Mouse (Mus musculus): ENCODE measurements around the gene Magohb. TPM values are rescaled to one million over a fixed set of nuclear protein-coding genes. Genes with fewer than 3 reads are reported as not detected.

Gene Magohb
- 47.7 and 48.1 TPM in 2 replicates for polyA plus RNA-seq (2016; fragmentation: Nextera tagmentation; extraction: Ambion mirVana)

- peak within 1 kb of the TSS; percentile 82 for H3K9ac ChIP-seq
- H3K27me3 ChIP-seq (replicated peaks) = no peaks in the 10 kb centered on the region; the same call in 1 of the 2 replicates
- peak within 1 kb of the TSS; percentile 69 for H3K4me3 ChIP-seq
- H3K4me1 ChIP-seq (replicated peaks) = peaks cover 8% of the 10 kb centered on the region
- 0 out of 2 replicates have a peak within 1 kb of the TSS, but pooled peaks have one; percentile 26 for H3K27ac ChIP-seq (ENCODE audit: poor library complexity, severe bottlenecking)
- H3K4me2 ChIP-seq = peak within 1 kb of the TSS; percentile 76
- no peaks in the 10 kb centered on the region for H3K9me3 ChIP-seq (replicated peaks)
- ATAC-seq (ENCODE audit: insufficient number of reproducible peaks, low FRiP score) = peak; percentile 89
- 2% methylated on average over 49 of the region's 51 CpGs for WGBS
- H3K36me3 ChIP-seq = peaks cover 2% of the 10 kb centered on the region; the same call in 1 of the 2 replicates
These were observed at the start of gene Magohb for GRCm38 (mm10) chr6:131292991-131293788. TSS of gene Magohb (minus strand) at chr6:131293244.

GRCm38 (mm10) chr6:131340082-131340481 is 47.0 kb upstream of the Magohb start:
- Histone ChIP-seq H3K4me1 (replicated peaks) (no peaks in the 10 kb centered on the region), H3K4me3 (no peak overlapping the region), H3K4me2 (no peak overlapping the region), H3K27me3 (replicated peaks) (no peaks in the 10 kb centered on the region), H3K9ac (no peak overlapping the region), H3K9me3 (replicated peaks) (no peaks in the 10 kb centered on the region), H3K27ac (ENCODE audit: poor library complexity, severe bottlenecking) (no peak overlapping the region), H3K36me3 (no peaks in the 10 kb centered on the region)
- 49% methylated on average over 3 of the region's 3 CpGs for WGBS
- no peak for ATAC-seq (ENCODE audit: insufficient number of reproducible peaks, low FRiP score)

GRCm38 (mm10) chr6:131339309-131339708 is 46.3 kb upstream of the Magohb start:
- Histone ChIP-seq H3K9ac (no peak overlapping the region), H3K36me3 (no peaks in the 10 kb centered on the region), H3K27ac (ENCODE audit: poor library complexity, severe bottlenecking) (no peak overlapping the region), H3K4me1 (replicated peaks) (no peaks in the 10 kb centered on the region), H3K4me2 (no peak overlapping the region), H3K4me3 (no peak overlapping the region), H3K27me3 (replicated peaks) (no peaks in the 10 kb centered on the region), H3K9me3 (replicated peaks) (no peaks in the 10 kb centered on the region)
- WGBS = 71% methylated on average over 3 of the region's 3 CpGs
- no peak for ATAC-seq (ENCODE audit: insufficient number of reproducible peaks, low FRiP score)

- H3K36me3 ChIP-seq = no peaks in the 10 kb centered on the region
- H3K9ac ChIP-seq = no peak overlapping the region
- H3K9me3 ChIP-seq (replicated peaks) = no peaks in the 10 kb centered on the region
- H3K27me3 ChIP-seq (replicated peaks) = no peaks in the 10 kb centered on the region
- no peak overlapping the region for H3K4me3 ChIP-seq
- WGBS = 62% methylated on average over 1 of the region's 1 CpGs
- ATAC-seq (ENCODE audit: insufficient number of reproducible peaks, low FRiP score) = no peak
- no peak overlapping the region for H3K4me2 ChIP-seq
- H3K27ac ChIP-seq (ENCODE audit: poor library complexity, severe bottlenecking) = no peak overlapping the region
- no peaks in the 10 kb centered on the region for H3K4me1 ChIP-seq (replicated peaks)
These were observed 45.7 kb upstream of the Magohb start for GRCm38 (mm10) chr6:131338787-131339186.

- Histone ChIP-seq H3K27me3 (replicated peaks) (no peaks in the 10 kb centered on the region), H3K9ac (no peak overlapping the region), H3K4me3 (no peak overlapping the region), H3K36me3 (no peaks in the 10 kb centered on the region), H3K27ac (ENCODE audit: poor library complexity, severe bottlenecking) (no peak overlapping the region), H3K4me1 (replicated peaks) (no peaks in the 10 kb centered on the region), H3K9me3 (replicated peaks) (no peaks in the 10 kb centered on the region), H3K4me2 (no peak overlapping the region)
- WGBS = 67% methylated on average over 2 of the region's 2 CpGs
- no peak for ATAC-seq (ENCODE audit: insufficient number of reproducible peaks, low FRiP score)
These were observed 34.0 kb upstream of the Magohb start for GRCm38 (mm10) chr6:131327076-131327475.

- no peaks in the 10 kb centered on the region for H3K27me3 ChIP-seq (replicated peaks)
- no peak overlapping the region for H3K4me2 ChIP-seq
- no peak overlapping the region for H3K9ac ChIP-seq
- no peak overlapping the region for H3K27ac ChIP-seq (ENCODE audit: poor library complexity, severe bottlenecking)
- H3K4me3 ChIP-seq = no peak overlapping the region
- H3K4me1 ChIP-seq (replicated peaks) = no peaks in the 10 kb centered on the region
- no peak for ATAC-seq (ENCODE audit: insufficient number of reproducible peaks, low FRiP score)
- WGBS = 51% methylated on average over 3 of the region's 3 CpGs
- H3K36me3 ChIP-seq = no peaks in the 10 kb centered on the region
- H3K9me3 ChIP-seq (replicated peaks) = no peaks in the 10 kb centered on the region
These were observed 29.0 kb upstream of the Magohb start for GRCm38 (mm10) chr6:131321854-131322639.

GRCm38 (mm10) chr6:131316155-131317101 is 23.4 kb upstream of the Magohb start:
- no peak for ATAC-seq (ENCODE audit: insufficient number of reproducible peaks, low FRiP score)
- Histone ChIP-seq H3K4me1 (replicated peaks) (no peaks in the 10 kb centered on the region), H3K9me3 (replicated peaks) (no peaks in the 10 kb centered on the region), H3K9ac (no peak overlapping the region), H3K4me3 (no peak overlapping the region), H3K4me2 (no peak overlapping the region), H3K27ac (ENCODE audit: poor library complexity, severe bottlenecking) (no peak overlapping the region), H3K27me3 (replicated peaks) (no peaks in the 10 kb centered on the region), H3K36me3 (no peaks in the 10 kb centered on the region)
- 74% methylated on average over 7 of the region's 7 CpGs for WGBS

GRCm38 (mm10) chr6:131308031-131308430 is 15.0 kb upstream of the Magohb start:
- H3K36me3 ChIP-seq = no peaks in the 10 kb centered on the region
- H3K9me3 ChIP-seq (replicated peaks) = no peaks in the 10 kb centered on the region
- no peak overlapping the region for H3K27ac ChIP-seq (ENCODE audit: poor library complexity, severe bottlenecking)
- H3K4me1 ChIP-seq (replicated peaks) = no peaks in the 10 kb centered on the region
- no peak overlapping the region for H3K9ac ChIP-seq
- no peaks in the 10 kb centered on the region for H3K27me3 ChIP-seq (replicated peaks)
- H3K4me2 ChIP-seq = no peak overlapping the region
- WGBS = 60% methylated on average over 3 of the region's 3 CpGs
- ATAC-seq (ENCODE audit: insufficient number of reproducible peaks, low FRiP score) = no peak
- H3K4me3 ChIP-seq = no peak overlapping the region

GRCm38 (mm10) chr6:131304776-131305175 is 11.7 kb upstream of the Magohb start:
- H3K9ac ChIP-seq = no peak overlapping the region
- ATAC-seq (ENCODE audit: insufficient number of reproducible peaks, low FRiP score) = no peak
- H3K4me1 ChIP-seq (replicated peaks) = no peaks in the 10 kb centered on the region
- H3K27ac ChIP-seq (ENCODE audit: poor library complexity, severe bottlenecking) = no peak overlapping the region
- no peaks in the 10 kb centered on the region for H3K9me3 ChIP-seq (replicated peaks)
- no peak overlapping the region for H3K4me2 ChIP-seq
- no peaks in the 10 kb centered on the region for H3K36me3 ChIP-seq
- H3K4me3 ChIP-seq = no peak overlapping the region
- no peaks in the 10 kb centered on the region for H3K27me3 ChIP-seq (replicated peaks)
- 53% methylated on average over 3 of the region's 3 CpGs for WGBS

GRCm38 (mm10) chr6:131298531-131298930 is 5.5 kb upstream of the Magohb start:
- Histone ChIP-seq H3K36me3 (no peaks in the 10 kb centered on the region), H3K4me2 (no peak overlapping the region), H3K4me1 (replicated peaks) (no peaks in the 10 kb centered on the region), H3K9ac (no peak overlapping the region), H3K4me3 (no peak overlapping the region), H3K9me3 (replicated peaks) (no peaks in the 10 kb centered on the region), H3K27me3 (replicated peaks) (no peaks in the 10 kb centered on the region; the same call in 1 of the 2 replicates), H3K27ac (ENCODE audit: poor library complexity, severe bottlenecking) (no peak overlapping the region)
- no peak for ATAC-seq (ENCODE audit: insufficient number of reproducible peaks, low FRiP score)

All from heart, embryonic 12.5 days (tissue).